Mouse (Mus musculus): Measurements from ENCODE around the gene Hbb-y.
"Not testable (repeated sequence)": the region's sequence is repeated elsewhere in the genome, so short reads cannot be mapped to it uniquely, and the experiment has no call there.

Gene Hbb-y

DNA sequence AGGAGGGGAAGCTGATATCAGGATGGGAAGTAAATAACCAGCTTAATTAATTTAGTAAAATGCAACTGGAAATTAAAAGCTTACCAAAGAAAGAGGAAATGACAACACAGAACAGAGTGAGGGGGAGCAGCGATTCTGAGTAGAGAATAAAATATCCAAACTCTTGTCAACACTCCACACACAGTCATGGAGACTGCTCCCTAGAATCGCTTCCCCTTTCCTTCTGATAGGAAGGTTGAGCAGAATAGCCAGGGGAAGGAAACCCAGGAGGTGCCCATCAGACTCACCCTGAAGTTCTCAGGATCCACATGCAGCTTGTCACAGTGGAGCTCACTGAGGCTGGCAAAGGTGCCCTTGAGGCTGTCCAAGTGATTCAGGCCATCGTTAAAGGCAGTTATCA is 39.9 kb downstream of the Hbb-y start:
- not testable (repeated sequence) for DNase-seq (ENCODE audit: low read depth, low spot score)

DNA sequence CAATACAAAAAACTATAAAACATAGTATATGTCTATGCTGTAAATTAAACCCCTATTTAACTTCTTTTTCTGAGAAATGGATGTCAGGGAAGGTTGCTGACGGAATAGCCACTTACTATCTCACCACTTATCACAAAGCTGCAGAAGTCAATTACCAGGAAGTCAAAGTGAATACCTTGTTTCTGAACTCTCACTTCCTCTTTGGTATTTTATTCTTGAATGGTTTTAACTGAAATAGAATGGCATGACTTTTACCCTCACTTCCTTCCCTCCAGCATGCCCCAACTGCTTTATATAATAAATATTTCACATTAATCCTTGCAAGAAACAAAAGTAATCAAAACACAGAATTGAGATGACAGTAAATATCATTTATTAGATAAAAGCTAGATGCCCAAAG is 40.8 kb downstream of the Hbb-y start:
- peak; percentile 14 for DNase-seq (ENCODE audit: low read depth, low spot score)

DNA sequence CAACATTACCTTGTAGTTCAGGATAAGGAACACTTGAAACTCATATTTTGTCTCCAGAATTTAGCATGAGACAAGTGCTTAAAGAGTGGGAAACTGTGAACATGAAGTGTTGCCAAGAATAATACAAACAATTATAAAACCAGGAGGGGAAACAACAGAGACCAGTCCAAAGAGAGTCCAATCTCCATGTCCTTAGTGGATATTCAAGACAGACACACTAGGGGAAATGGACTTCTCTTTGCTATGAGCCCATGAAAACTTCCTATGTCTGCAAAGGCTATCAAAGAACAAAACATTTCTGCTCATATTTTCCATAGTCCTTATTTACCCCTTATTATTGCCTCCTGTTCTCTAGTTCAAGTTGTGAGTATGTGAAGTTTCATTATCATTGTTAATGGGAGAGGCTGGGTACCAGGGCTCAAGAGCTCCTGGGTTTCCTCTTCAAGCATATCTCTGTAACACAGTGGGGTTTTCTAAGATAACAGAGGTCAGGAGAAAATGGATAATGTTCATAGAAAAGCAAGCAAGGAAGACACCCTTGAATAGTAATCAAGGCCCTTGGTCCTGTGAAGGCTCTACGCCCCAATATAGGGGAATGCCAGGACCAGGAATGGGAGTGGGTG is 41.7 kb downstream of the Hbb-y start:
- DNase-seq (ENCODE audit: low read depth, low spot score): no peak

DNA sequence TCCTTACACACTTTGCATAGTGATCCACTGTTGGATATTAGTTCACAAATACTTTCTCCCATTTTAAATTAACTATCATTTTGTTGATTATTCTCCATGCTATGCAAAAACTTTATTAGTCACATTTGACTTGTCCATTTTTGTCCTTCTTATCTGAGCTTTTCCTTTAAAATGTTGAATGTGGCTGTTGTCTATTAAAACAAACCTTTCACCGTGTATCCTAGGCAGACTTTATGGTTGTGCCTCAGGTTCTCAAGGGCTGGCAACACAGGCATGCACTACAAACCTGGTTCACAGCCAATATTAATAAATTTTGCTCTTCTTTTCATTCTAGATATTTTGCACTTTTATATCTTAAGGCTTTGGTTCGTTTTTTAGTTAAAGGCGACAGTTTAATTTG is 42.3 kb downstream of the Hbb-y start:
- DNase-seq (ENCODE audit: low read depth, low spot score): no peak

DNA sequence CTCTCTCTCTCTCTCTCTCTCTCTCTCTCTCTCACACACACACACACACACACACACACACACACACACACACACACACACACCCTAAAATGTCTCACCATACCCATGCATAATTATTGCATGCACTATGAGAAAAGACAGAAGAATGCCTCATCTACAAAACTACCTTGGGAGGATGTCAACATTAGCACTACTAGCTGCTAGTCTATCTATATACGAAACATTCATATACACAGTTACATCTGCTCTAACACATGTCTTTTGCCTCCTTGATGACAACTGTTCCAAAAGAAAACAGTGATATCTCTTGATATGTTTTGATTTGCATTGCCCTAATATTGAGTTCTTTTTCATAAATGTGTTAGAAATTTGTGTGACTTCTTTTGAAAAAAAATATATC is 42.7 kb downstream of the Hbb-y start:
- DNase-seq (ENCODE audit: low read depth, low spot score): no peak

DNA sequence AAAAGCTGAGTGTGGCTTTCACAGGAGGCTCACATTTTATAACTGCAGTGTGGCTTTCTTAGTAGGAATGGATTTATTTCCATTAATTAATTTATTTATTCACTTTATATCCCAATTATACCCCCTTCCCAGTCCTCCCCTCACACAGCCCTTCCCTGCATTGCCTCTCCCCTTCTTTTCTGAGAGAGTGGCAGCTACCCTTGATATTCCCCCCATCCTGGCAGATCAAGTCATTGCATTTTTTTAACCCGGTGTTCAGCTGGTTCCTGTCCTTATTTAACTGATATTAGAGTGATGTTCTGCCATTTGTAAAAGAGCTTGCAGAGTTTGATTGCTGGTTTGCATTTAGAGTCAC is 43.2 kb downstream of the Hbb-y start:
- DNase-seq (ENCODE audit: low read depth, low spot score): no peak

DNA sequence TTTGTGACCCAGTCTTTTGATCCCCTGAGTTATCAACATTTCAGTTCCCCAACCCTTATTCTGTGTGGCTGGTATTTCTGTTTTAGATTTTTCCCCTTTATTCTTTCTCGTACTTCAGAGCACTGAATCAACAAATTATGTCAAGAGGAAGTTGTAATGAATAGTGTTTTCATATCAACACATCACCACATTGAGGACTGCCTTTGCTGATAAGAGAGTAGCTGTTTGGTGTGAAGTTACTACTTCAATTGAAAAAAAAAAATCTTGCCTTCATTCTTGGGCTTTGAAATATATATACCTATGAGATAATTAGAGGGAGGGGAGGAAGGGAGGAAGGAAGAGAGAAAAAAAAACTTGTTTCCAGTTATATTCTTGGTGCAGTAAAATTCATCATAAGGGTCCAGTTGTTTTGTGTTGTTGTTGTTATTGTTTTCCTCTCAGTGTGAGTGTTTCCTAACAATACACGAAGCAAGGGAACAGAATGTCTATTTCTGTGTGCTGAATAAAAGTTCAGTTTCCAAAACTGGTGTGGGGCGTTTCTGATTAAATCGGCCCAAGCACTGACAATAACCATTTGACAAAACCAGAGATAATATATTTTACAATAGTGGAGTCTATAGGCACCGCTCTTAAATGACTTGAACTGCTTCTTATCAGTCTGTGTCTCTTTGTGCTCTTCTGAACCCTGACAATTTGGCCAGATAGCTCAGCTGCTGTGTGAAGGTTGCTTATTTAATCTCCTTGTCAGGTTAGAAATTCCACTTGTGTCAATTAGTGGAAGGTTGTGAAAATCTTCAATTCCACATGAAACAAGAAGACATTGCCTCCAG is 43.8 kb downstream of the Hbb-y start:
- DNase-seq (ENCODE audit: low read depth, low spot score): no peak

DNA sequence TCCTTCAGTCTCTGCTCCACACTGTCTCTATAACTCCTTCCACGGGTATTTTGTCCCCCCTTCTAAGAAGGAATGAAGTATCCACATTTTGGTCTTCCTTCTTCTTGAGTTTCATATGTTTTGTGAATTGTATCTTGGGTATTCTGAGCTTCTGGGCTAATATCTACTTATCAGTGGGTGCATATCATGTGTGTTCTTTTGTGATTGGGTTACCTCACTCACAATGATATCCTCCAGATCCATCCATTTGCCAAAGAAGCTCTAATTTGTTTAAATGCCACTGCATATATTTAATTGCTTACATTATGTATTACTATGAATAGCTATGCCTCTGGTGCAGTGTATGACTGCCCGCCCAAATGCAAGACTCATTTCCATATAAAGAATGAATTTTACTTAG is 44.9 kb downstream of the Hbb-y start:
- DNase-seq (ENCODE audit: low read depth, low spot score): not testable (repeated sequence)

DNA sequence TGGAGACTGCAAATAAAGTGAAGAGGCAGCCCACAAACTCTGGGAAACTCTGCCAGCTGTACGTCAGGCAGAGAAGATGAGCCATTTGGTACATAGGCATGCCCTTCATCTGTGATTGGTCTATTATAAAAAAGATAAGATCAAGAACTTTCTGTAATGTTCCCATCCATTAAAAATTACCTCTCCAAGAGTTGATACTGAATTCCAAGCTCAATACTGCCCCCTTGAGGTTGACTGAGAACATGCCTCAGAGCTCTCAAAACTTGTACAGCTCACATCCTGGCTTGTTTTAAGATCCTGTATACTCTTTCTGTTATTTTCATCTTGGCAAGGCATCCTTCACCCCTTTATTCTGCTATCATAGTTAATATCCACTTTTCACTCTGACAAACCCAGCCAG is 46.2 kb downstream of the Hbb-y start:
- DNase-seq (ENCODE audit: low read depth, low spot score): peak; percentile 68
